Mouse (Mus musculus): ENCODE data around the gene CK137956. TPM values are rescaled to one million over a fixed set of nuclear protein-coding genes. Genes with fewer than 3 reads are reported as not detected.

CK137956 gene
- not detected for total RNA-seq (2018; cell fraction: chromatin; rRNA removed)
- not detected for total RNA-seq (2018; cell fraction: cytosol; rRNA removed)
- total RNA-seq (2018; cell fraction: nucleus; rRNA removed): not detected
- polyA plus RNA-seq (2018): not detected in 3 replicates

DNA sequence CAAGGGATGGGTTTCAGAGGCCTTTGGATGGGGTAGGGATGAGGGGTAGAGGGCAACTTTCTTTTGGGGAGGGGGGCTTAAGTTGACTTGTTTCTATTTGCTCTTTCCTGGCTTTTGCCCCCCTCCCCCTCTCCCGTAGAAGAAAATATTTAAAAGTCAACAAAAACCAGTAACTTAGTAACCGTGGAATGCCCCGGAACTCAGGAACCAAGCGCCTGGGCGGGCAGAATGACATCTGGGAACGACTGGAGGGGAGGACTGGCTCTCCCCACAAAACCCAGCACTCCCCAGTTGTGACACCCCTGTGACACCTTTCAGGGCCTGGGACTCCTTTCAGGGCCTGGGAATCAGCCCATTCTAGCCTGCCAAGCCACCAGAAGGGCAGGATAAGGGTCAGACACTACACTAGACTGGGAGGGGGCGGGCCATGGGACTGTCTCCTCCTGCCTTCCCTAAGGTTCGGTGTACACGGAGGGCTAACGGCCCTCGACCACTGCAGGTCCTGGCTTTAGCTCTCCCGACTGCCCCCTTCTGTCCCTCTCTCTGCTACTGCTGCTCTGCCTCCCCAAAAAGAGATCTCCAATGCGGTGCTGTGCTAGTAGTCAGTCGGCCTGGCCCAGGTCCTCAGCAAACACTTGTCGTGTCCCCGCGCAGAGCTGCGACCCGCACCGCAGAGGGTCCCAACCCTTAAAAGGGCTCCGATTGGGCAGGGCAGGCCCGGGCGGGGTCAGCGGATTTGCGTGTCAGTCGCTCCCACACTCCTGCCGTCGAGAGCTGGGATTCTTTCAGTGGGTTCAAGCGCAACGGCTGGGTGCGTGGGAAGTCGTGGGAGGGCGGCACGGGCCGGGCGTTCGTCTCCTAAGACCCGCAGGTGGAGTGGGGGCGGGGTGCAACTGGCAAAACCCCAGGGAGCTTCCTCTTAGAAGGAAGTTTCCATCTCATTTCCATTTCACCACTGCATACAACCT, at the start of gene CK137956:
TSS of gene CK137956 (minus strand) at position 51 of the 968 bp plus-strand sequence.
- no peak within 1 kb of the TSS for H3K27ac ChIP-seq
- 11% methylated on average over 39 of the region's 39 CpGs for WGBS (ENCODE audit: missing documents)
- H3K36me3 ChIP-seq (ENCODE audit: inconsistent target): no peaks in the 10 kb centered on the region
- no peaks in the 10 kb centered on the region for H3K79me2 ChIP-seq (ENCODE audit: inconsistent target)
- H3K4me3 ChIP-seq (ENCODE audit: inconsistent target): no peak within 1 kb of the TSS

GRCm38 (mm10) chr4:128019465-128019864, 48.7 kb upstream of the CK137956 start:
- WGBS (ENCODE audit: missing documents): 88% methylated on average over 2 of the region's 2 CpGs
- no peak overlapping the region for H3K4me3 ChIP-seq (ENCODE audit: inconsistent target)
- no peaks in the 10 kb centered on the region for H3K79me2 ChIP-seq (ENCODE audit: inconsistent target)
- no peak overlapping the region for H3K27ac ChIP-seq
- H3K36me3 ChIP-seq (ENCODE audit: inconsistent target): no peaks in the 10 kb centered on the region

DNA sequence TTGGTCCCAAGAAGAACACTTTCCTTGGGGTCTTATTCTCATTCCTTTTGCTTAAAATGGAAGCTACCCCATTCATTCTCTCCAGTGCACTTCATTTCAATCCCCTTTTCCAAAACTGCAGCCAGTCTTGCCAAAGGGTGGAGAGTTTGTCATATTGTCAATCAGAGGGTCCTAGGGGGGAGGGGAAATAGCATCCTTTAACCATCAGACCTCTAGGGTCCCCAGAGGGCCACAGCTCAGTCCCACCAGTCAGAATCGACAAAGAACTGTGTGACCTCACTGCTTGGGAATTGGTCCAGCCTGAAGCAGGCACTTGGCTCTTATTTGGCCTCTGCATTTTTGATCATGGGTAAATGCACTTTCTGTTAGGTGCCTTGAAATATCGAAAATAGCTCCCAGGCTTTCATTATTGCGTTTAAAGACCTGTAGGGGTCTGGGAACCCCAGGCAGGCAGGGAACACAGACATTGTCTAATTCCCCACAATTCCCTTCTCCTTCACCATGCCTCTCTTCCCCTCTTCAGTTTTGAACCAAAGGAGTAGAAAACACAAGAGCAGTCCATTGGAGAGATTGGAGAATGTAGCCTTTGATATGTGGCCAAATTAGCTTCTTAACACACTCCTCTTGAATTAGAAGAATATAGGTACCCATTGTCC, 34.2 kb upstream of the CK137956 start:
- Histone ChIP-seq H3K79me2 (ENCODE audit: inconsistent target) (no peaks in the 10 kb centered on the region), H3K27ac (no peak overlapping the region), H3K4me3 (ENCODE audit: inconsistent target) (no peak overlapping the region), H3K36me3 (ENCODE audit: inconsistent target) (no peaks in the 10 kb centered on the region)
- WGBS (ENCODE audit: missing documents): 62% methylated on average over 3 of the region's 3 CpGs

DNA sequence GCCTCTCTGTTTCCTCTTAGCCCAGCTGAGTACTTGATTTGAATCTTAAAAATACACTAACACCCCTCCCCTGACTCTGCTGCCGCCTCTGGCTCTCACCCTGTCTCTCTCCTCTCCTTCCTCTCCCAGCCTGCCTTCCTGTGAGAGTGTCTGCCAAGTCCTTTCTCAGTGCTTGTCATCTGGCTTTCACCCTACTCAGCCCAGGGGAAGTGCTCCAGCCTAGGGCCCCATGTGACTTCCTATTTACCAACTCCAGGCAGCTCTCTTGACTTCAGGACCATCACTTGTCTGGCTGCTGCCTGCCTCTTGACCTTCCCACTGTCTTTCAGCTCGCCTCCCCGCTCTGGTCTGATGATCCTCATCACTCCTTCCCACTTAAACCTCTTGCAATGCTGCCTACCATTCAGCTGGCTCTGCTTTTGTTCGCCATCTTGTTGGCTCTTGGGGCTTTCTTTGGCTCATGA, 31.9 kb upstream of the CK137956 start:
- H3K79me2 ChIP-seq (ENCODE audit: inconsistent target): no peaks in the 10 kb centered on the region
- H3K4me3 ChIP-seq (ENCODE audit: inconsistent target): no peak overlapping the region
- 60% methylated on average over 4 of the region's 4 CpGs for WGBS (ENCODE audit: missing documents)
- H3K27ac ChIP-seq: no peak overlapping the region
- no peaks in the 10 kb centered on the region for H3K36me3 ChIP-seq (ENCODE audit: inconsistent target)

GRCm38 (mm10) chr4:127999281-127999680, 28.5 kb upstream of the CK137956 start:
- Histone ChIP-seq H3K4me3 (ENCODE audit: inconsistent target) (no peak overlapping the region), H3K36me3 (ENCODE audit: inconsistent target) (no peaks in the 10 kb centered on the region), H3K27ac (no peak overlapping the region), H3K79me2 (ENCODE audit: inconsistent target) (no peaks in the 10 kb centered on the region)
- 63% methylated on average over 3 of the region's 3 CpGs for WGBS (ENCODE audit: missing documents)

DNA sequence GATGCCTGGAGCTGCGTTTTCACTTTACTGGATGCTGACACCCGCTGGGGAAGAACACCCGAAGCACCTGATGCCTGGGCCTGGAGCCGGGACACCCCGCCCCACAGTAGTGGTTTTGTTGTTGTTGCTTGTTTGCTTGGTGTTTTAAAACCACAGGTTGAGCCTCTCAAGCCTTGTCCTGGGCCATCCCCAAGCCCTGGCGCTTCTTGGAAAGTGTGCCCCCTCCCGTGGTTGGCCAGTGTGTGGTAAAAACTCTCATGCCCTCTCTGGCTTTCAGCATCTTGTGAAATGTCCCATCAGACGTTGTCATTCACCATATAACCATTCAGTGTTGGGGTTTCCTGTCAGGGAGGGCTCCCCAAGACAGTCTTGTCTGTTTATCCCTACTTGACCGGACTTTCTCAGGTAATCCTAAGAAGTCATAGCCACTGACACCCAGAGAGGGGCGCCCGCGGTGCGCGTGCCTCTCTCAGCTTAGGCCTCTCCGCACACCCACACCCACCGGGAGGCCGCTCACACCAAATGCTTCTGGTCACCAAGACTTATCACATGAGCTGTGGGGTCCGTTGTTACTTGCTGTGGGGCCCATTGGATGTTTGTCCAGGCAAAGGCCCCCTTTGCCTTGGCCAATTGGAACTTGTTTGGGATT, 18.7 kb upstream of the CK137956 start:
- no peak overlapping the region for H3K27ac ChIP-seq
- H3K79me2 ChIP-seq (ENCODE audit: inconsistent target): no peaks in the 10 kb centered on the region
- no peak overlapping the region for H3K4me3 ChIP-seq (ENCODE audit: inconsistent target)
- WGBS (ENCODE audit: missing documents): 15% methylated on average over 18 of the region's 18 CpGs
- H3K36me3 ChIP-seq (ENCODE audit: inconsistent target): no peaks in the 10 kb centered on the region

DNA sequence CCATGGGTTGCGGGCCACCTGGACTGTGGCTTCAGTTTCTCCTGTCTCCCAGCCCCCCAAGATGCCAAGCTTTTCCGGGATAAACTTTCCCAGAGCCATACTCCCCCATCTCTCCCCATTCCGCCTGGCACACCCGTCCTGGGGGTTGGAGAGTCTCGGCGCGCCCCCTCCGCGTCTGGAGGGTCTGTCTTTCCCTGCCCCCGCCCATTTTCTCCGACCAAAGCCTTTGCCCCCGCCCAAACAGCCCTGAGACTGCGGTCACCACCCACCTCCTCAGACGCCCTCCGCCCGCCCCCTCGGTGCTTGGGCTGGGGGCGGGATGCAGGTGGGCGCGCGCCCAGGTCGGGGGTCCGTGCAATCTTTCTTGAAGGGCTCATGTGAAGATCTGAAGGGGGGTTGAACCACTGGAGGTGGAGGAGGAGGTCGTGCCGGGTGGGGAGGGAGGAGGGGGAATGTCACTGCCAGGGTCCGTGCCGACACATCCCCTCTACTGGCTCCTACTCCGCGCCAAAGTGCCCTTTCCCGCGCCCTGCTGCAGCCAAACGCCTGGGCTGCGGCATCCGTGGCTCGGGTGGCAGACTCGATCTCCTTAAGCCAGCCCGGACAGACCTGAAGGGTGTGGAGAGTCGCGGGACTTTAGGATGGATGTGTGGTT, 17.9 kb upstream of the CK137956 start:
- H3K36me3 ChIP-seq (ENCODE audit: inconsistent target): no peaks in the 10 kb centered on the region
- no peaks in the 10 kb centered on the region for H3K79me2 ChIP-seq (ENCODE audit: inconsistent target)
- H3K4me3 ChIP-seq (ENCODE audit: inconsistent target): no peak overlapping the region
- no peak overlapping the region for H3K27ac ChIP-seq
- 7% methylated on average over 37 of the region's 39 CpGs for WGBS (ENCODE audit: missing documents)

DNA sequence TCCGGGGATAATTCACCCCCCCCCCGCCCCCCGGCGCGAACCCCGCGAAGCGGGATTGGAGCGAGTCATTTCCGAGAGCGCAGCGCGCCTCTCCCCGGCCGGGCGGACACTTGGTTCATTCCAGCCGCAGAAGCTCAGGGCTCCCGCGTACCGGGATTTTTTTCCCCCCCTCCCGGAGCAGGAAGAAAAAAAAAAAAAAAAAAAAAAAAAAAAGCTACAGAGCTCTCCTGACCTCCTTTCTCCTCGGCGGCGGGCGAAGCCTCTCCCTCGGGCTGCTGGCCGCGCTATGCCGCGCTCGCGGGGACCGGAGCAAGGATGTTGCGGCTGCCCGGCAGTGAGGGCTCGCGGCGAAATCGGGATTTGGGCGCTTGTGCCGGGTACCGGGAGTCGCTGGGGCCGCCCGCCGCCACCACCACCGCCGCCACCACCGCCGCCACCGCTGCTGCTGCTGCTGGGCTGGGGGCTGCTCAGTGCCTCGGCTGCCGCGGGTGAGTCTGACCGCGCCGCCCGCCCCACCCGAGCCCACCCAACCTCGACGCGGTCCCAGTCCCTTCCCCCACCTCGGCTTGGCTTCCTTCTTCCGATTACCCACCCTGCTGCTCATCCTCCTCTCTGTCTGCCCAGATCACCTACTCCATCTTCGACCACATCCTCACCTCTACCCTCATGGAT, 17.2 kb upstream of the CK137956 start, which contains the start of gene Csmd2:
TSS of gene Csmd2 (plus strand) at position 74 of the 672 bp plus-strand sequence.
- Histone ChIP-seq H3K36me3 (ENCODE audit: inconsistent target) (no peaks in the 10 kb centered on the region), H3K27ac (no peak within 1 kb of the TSS), H3K79me2 (ENCODE audit: inconsistent target) (no peaks in the 10 kb centered on the region), H3K4me3 (ENCODE audit: inconsistent target) (no peak within 1 kb of the TSS)
- 6% methylated on average over 47 of the region's 65 CpGs for WGBS (ENCODE audit: missing documents)

GRCm38 (mm10) chr4:127987270-127987669, 16.5 kb upstream of the CK137956 start:
- no peak overlapping the region for H3K4me3 ChIP-seq (ENCODE audit: inconsistent target)
- WGBS (ENCODE audit: missing documents): 11% methylated on average over 9 of the region's 10 CpGs
- H3K36me3 ChIP-seq (ENCODE audit: inconsistent target): no peaks in the 10 kb centered on the region
- H3K79me2 ChIP-seq (ENCODE audit: inconsistent target): no peaks in the 10 kb centered on the region
- H3K27ac ChIP-seq: no peak overlapping the region

- Histone ChIP-seq H3K79me2 (ENCODE audit: inconsistent target) (no peaks in the 10 kb centered on the region), H3K4me3 (ENCODE audit: inconsistent target) (no peak overlapping the region), H3K27ac (no peak overlapping the region), H3K36me3 (ENCODE audit: inconsistent target) (no peaks in the 10 kb centered on the region)
- WGBS (ENCODE audit: missing documents): 14% methylated on average over 25 of the region's 25 CpGs
Observed at GRCm38 (mm10) chr4:127986491-127987075, 15.8 kb upstream of the CK137956 start.

GRCm38 (mm10) chr4:127985874-127986273, 15.1 kb upstream of the CK137956 start:
- H3K4me3 ChIP-seq (ENCODE audit: inconsistent target): no peak overlapping the region
- no peaks in the 10 kb centered on the region for H3K79me2 ChIP-seq (ENCODE audit: inconsistent target)
- H3K27ac ChIP-seq: no peak overlapping the region
- 16% methylated on average over 10 of the region's 10 CpGs for WGBS (ENCODE audit: missing documents)
- no peaks in the 10 kb centered on the region for H3K36me3 ChIP-seq (ENCODE audit: inconsistent target)

GRCm38 (mm10) chr4:127984426-127984825, 13.7 kb upstream of the CK137956 start:
- H3K79me2 ChIP-seq (ENCODE audit: inconsistent target): no peaks in the 10 kb centered on the region
- WGBS (ENCODE audit: missing documents): 78% methylated on average over 2 of the region's 2 CpGs
- H3K27ac ChIP-seq: no peak overlapping the region
- H3K36me3 ChIP-seq (ENCODE audit: inconsistent target): no peaks in the 10 kb centered on the region
- H3K4me3 ChIP-seq (ENCODE audit: inconsistent target): no peak overlapping the region

- Histone ChIP-seq H3K27ac (no peak overlapping the region), H3K79me2 (ENCODE audit: inconsistent target) (no peaks in the 10 kb centered on the region), H3K36me3 (ENCODE audit: inconsistent target) (no peaks in the 10 kb centered on the region), H3K4me3 (ENCODE audit: inconsistent target) (no peak overlapping the region)
- WGBS (ENCODE audit: missing documents): 87% methylated on average over 6 of the region's 6 CpGs
Observed at GRCm38 (mm10) chr4:127981125-127981524, 10.4 kb upstream of the CK137956 start.
